Mouse (Mus musculus): ENCODE data around the gene Mymx. TPM values are rescaled to one million over a fixed set of nuclear protein-coding genes. Genes with fewer than 3 reads are reported as not detected.

The Mymx gene
- total and polyA plus RNA-seq, 3 experiments = not detected

GRCm38 (mm10) chr17:45594881-45595735 lies 6.8 kb downstream of the Mymx start (continued):
- TF ChIP-seq KAT2A (IDR thresholded peaks at IDR 0.05; ENCODE audit: insufficient replicate concordance, low read length) (no peak), CHD2 (IDR thresholded peaks at IDR 0.05; ENCODE audit: low read length) (no peak)

DNA sequence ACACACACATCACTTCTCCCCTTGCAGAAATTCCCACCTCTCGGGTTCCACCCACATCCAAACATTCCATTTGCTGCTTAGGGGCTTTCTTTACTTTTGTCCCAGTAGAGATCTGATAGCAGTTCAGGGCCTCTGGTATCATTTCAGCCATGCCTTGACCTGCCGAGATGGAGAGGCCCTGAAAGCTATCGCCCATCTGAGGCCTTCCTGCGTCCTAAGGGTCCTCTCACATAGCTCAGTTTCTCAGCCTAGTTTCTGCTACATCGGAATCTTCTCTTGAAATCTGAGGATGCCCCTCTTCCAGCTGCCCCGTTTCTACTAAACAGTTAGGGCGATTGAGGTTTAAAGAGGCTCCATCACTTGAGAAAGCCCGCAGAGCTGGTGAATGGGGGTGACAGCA lies 7.7 kb downstream of the Mymx start:
- in situ Hi-C loops (cut with MboI; ENCODE audit: low pct_ligation_motif_present, low pct_unique_long_range_greater_than_20kb, low sequenced_read_pairs) (no loop called here), dilution Hi-C loops (cut with MboI; ENCODE audit: extremely low pct_ligation_motif_present, extremely low pct_unique_long_range_greater_than_20kb, low sequenced_read_pairs) (no loop called here)
- Histone ChIP-seq H3K4me3 (replicated peaks in 1 of 3; ENCODE audit: low read depth in 2 of 3, low read length in 2 of 3, poor library complexity in 1 of 3) (peak overlapping the region; percentile 63 to 87 (median 75)), H3K27ac (ENCODE audit: insufficient read depth, low read depth) (no peak overlapping the region), H3K27me3 (replicated peaks) (no peaks in the 10 kb centered on the region), H3K9me3 (replicated peaks; ENCODE audit: low read length) (no peaks in the 10 kb centered on the region), H3K36me3 (replicated peaks in 1 of 2; ENCODE audit: control insufficient read depth in 1 of 2, insufficient read depth in 1 of 2, low read length in 1 of 2) (peaks cover 11 to 27% of the 10 kb centered on the region in 2 experiments), H3K4me1 (ENCODE audit: control insufficient read depth in 1 of 2, insufficient read depth in 2 of 2) (peaks cover 22 to 63% of the 10 kb centered on the region in 2 experiments), H3K4me2 (ENCODE audit: insufficient read depth, low read depth, poor library complexity, severe bottlenecking) (peak overlapping the region; percentile 72), H3K79me2 (replicated peaks; ENCODE audit: control insufficient read depth, extremely low read depth, insufficient read depth, poor library complexity, severe bottlenecking) (0 out of 2 replicates have a peak, but pooled peaks cover 3% of the 10 kb centered on the region), H3K9ac (ENCODE audit: insufficient read depth, low read depth) (peak overlapping the region; percentile 23; the same call in 1 of the 2 replicates)
- TF ChIP-seq BHLHE40 (IDR thresholded peaks at IDR 0.05; ENCODE audit: low read depth, low read length) (no peak), KAT2A (IDR thresholded peaks at IDR 0.05; ENCODE audit: insufficient replicate concordance, low read length) (no peak), MXI1 (IDR thresholded peaks at IDR 0.05; ENCODE audit: low read depth, low read length) (no peak), CHD1 (IDR thresholded peaks at IDR 0.05; ENCODE audit: low read depth, low read length) (no peak), ZNF384 (IDR thresholded peaks at IDR 0.05; ENCODE audit: low read depth, low read length) (no peak)
- DNase-seq (ENCODE audit: extremely low read depth) = no peak

GRCm38 (mm10) chr17:45593479-45593878 lies 8.4 kb downstream of the Mymx start:
- dilution Hi-C loops (cut with MboI; ENCODE audit: extremely low pct_ligation_motif_present, extremely low pct_unique_long_range_greater_than_20kb, low sequenced_read_pairs) (no loop called here), in situ Hi-C loops (cut with MboI; ENCODE audit: low pct_ligation_motif_present, low pct_unique_long_range_greater_than_20kb, low sequenced_read_pairs) (no loop called here)
- Histone ChIP-seq H3K4me2 (ENCODE audit: insufficient read depth, low read depth, poor library complexity, severe bottlenecking) (peak overlapping the region; percentile 72), H3K79me2 (replicated peaks; ENCODE audit: control insufficient read depth, extremely low read depth, insufficient read depth, poor library complexity, severe bottlenecking) (0 out of 2 replicates have a peak, but pooled peaks cover 3% of the 10 kb centered on the region), H3K9me3 (replicated peaks; ENCODE audit: low read length) (no peaks in the 10 kb centered on the region), H3K36me3 (replicated peaks in 1 of 2; ENCODE audit: control insufficient read depth in 1 of 2, insufficient read depth in 1 of 2, low read length in 1 of 2) (peaks cover 16 to 34% of the 10 kb centered on the region in 2 experiments), H3K4me1 (ENCODE audit: control insufficient read depth in 1 of 2, insufficient read depth in 2 of 2) (peaks cover 22 to 62% of the 10 kb centered on the region in 2 experiments), H3K4me3 (replicated peaks in 1 of 3; ENCODE audit: low read depth in 2 of 3, low read length in 2 of 3, poor library complexity in 1 of 3) (no peak overlapping the region), H3K27ac (ENCODE audit: insufficient read depth, low read depth) (no peak overlapping the region), H3K27me3 (replicated peaks) (no peaks in the 10 kb centered on the region), H3K9ac (ENCODE audit: insufficient read depth, low read depth) (no peak overlapping the region)
- no peak for DNase-seq (ENCODE audit: extremely low read depth)
- TF ChIP-seq USF1 (IDR thresholded peaks at IDR 0.05; ENCODE audit: low read depth, low read length) (no peak), NELFE (IDR thresholded peaks at IDR 0.05; ENCODE audit: low read depth, low read length) (no peak), ZNF384 (IDR thresholded peaks at IDR 0.05; ENCODE audit: low read depth, low read length) (no peak), UBTF (IDR thresholded peaks at IDR 0.05; ENCODE audit: low read depth, low read length) (no peak), BHLHE40 (IDR thresholded peaks at IDR 0.05; ENCODE audit: low read depth, low read length) (no peak), E2F4 (IDR thresholded peaks at IDR 0.05; ENCODE audit: insufficient replicate concordance, low read depth, low read length) (no peak), JUND (conservative IDR thresholded peaks at IDR 0.05; ENCODE audit: low read depth, low read length) (no peak), TBP (conservative IDR thresholded peaks at IDR 0.05; ENCODE audit: low read depth, low read length) (no peak), CHD1 (IDR thresholded peaks at IDR 0.05; ENCODE audit: low read depth, low read length) (no peak), MAZ (IDR thresholded peaks at IDR 0.05; ENCODE audit: low read depth, low read length) (no peak), ETS1 (conservative IDR thresholded peaks at IDR 0.05; ENCODE audit: low read depth, low read length) (no peak), MAFK (IDR thresholded peaks at IDR 0.05; ENCODE audit: insufficient replicate concordance, low read length) (no peak), NRF1 (IDR thresholded peaks at IDR 0.05; ENCODE audit: low read depth, low read length) (no peak), SIN3A (IDR thresholded peaks at IDR 0.05; ENCODE audit: low read length) (no peak), RAD21 (IDR thresholded peaks at IDR 0.05; ENCODE audit: low read depth, low read length) (peak; percentile 25), CTCF (conservative IDR thresholded peaks at IDR 0.05 in 1 of 2, IDR thresholded peaks at IDR 0.05 in 1 of 2; ENCODE audit: low read depth in 2 of 2, low read length in 2 of 2) (peak in 1 of 2 experiments; percentile 48; a peak in 2 of 4 replicates), RCOR1 (conservative IDR thresholded peaks at IDR 0.05; ENCODE audit: low read depth, low read length) (no peak), SMC3 (IDR thresholded peaks at IDR 0.05; ENCODE audit: low read depth, low read length) (peak; percentile 25), ZC3H11A (IDR thresholded peaks at IDR 0.05; ENCODE audit: low read depth, low read length) (no peak)

Measured in CH12.LX (cell line).